Mouse (Mus musculus): ENCODE measurements at regions not wholly inside any gene's neighbourhood (a gene's known extent, or its start where the extent isn't known, plus 50 kb on each side); places are given as distances from the start of the nearest gene placed in this dataset.

DNA sequence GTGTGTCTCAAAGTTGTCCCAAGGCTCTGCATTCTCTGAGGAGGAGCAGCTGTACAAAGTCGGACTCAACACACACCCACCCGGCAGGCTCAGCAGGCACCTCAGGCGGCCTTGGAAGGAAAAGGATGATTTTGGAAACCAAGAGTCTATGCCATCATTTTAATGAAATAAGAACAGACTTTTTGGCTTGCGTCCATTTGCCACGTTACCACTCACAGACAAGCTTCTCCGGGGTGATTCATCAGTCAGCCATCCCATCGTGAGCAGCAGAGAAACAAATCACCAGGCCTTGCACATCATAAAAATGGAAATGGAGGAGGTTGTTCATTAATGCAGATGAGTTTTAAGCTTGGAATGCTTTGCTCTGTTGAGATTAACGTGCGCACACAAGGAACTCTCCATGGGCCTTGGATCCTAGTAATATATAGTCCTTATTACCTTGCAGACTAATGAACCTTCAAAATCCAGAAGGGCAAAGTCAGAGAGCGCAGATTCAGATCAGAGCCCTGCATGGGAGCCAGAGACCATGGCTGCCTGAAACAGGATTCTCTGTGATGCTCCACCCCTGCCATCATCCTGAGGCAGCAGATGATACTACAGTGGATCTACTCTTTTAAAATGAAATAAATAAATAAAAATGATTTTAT, 198.5 kb downstream of the Actr3 start:
- no peak for TF ChIP-seq POLR2A (IDR thresholded peaks at IDR 0.05; ENCODE audit: extremely low read depth, insufficient read depth, low read length)
- no peak for TF ChIP-seq CTCF (IDR thresholded peaks at IDR 0.05; ENCODE audit: extremely low read depth, insufficient read depth, low read length)
